Mouse (Mus musculus): ENCODE results near the gene Ntrk2. TPM values are rescaled to one million over a fixed set of nuclear protein-coding genes. Genes with fewer than 3 reads are reported as not detected.

The Ntrk2 gene
- total RNA-seq, 2 experiments from 2014 or later, result 2.9 to 4.0 TPM

Other genes starting within 250 kb of the Ntrk2 start
- not detected for gene Slc28a3, start 195.7 kb upstream of the Ntrk2 start, total RNA-seq (2021)

Data from gastrocnemius, adult 18-20 months (tissue).